Mouse (Mus musculus): ENCODE data around the gene Adcyap1r1. TPM values are rescaled to one million over a fixed set of nuclear protein-coding genes. Genes with fewer than 3 reads are reported as not detected.

Adcyap1r1 gene
- polyA plus RNA-seq (2012; rRNA removed) = 6.2 and 6.6 TPM in 2 replicates

- no peak for DNase-seq (ENCODE audit: low read depth)
Observed at GRCm38 (mm10) chr6:55451771-55452371, at the start of gene Adcyap1r1. TSS of gene Adcyap1r1 (plus strand) at chr6:55451978.

- no peak for DNase-seq (ENCODE audit: low read depth)
Observed at GRCm38 (mm10) chr6:55402041-55402776, 49.6 kb upstream of the Adcyap1r1 start.

- DNase-seq (ENCODE audit: low read depth) = no peak
Observed at GRCm38 (mm10) chr6:55403411-55404309, 48.1 kb upstream of the Adcyap1r1 start.

GRCm38 (mm10) chr6:55404421-55404990 lies 47.3 kb upstream of the Adcyap1r1 start:
- DNase-seq (ENCODE audit: low read depth) = no peak

- no peak for DNase-seq (ENCODE audit: low read depth)
Observed at GRCm38 (mm10) chr6:55407345-55407744, 44.4 kb upstream of the Adcyap1r1 start.

GRCm38 (mm10) chr6:55410119-55410775 lies 41.5 kb upstream of the Adcyap1r1 start:
- DNase-seq (ENCODE audit: low read depth) = no peak

- no peak for DNase-seq (ENCODE audit: low read depth)
Observed at GRCm38 (mm10) chr6:55410977-55411376, 40.8 kb upstream of the Adcyap1r1 start.

GRCm38 (mm10) chr6:55416202-55416601 lies 35.6 kb upstream of the Adcyap1r1 start:
- no peak for DNase-seq (ENCODE audit: low read depth)

- DNase-seq (ENCODE audit: low read depth) = no peak
Observed at GRCm38 (mm10) chr6:55418746-55419410, 32.9 kb upstream of the Adcyap1r1 start.

GRCm38 (mm10) chr6:55420411-55420810 lies 31.4 kb upstream of the Adcyap1r1 start:
- DNase-seq (ENCODE audit: low read depth) = no peak

GRCm38 (mm10) chr6:55420869-55421361 lies 30.9 kb upstream of the Adcyap1r1 start:
- DNase-seq (ENCODE audit: low read depth) = no peak

- no peak for DNase-seq (ENCODE audit: low read depth)
Observed at GRCm38 (mm10) chr6:55432121-55432520, 19.7 kb upstream of the Adcyap1r1 start.

- no peak for DNase-seq (ENCODE audit: low read depth)
Observed at GRCm38 (mm10) chr6:55434360-55434759, 17.4 kb upstream of the Adcyap1r1 start.

GRCm38 (mm10) chr6:55435266-55436159 lies 16.3 kb upstream of the Adcyap1r1 start:
- DNase-seq (ENCODE audit: low read depth) = no peak

- no peak for DNase-seq (ENCODE audit: low read depth)
Observed at GRCm38 (mm10) chr6:55437919-55438318, 13.9 kb upstream of the Adcyap1r1 start.

GRCm38 (mm10) chr6:55438837-55439236 lies 12.9 kb upstream of the Adcyap1r1 start:
- DNase-seq (ENCODE audit: low read depth) = no peak

GRCm38 (mm10) chr6:55443927-55444688 lies 7.7 kb upstream of the Adcyap1r1 start:
- DNase-seq (ENCODE audit: low read depth) = no peak

GRCm38 (mm10) chr6:55444721-55445120 lies 7.1 kb upstream of the Adcyap1r1 start:
- no peak for DNase-seq (ENCODE audit: low read depth)

- no peak for DNase-seq (ENCODE audit: low read depth)
Observed at GRCm38 (mm10) chr6:55448199-55448598, 3.6 kb upstream of the Adcyap1r1 start.

All from gonadal fat pad, adult 2 months (tissue).